Mouse (Mus musculus) heart, embryonic 16.5 days (tissue): ENCODE measurements at regions not wholly inside any gene's neighbourhood (a gene's known extent, or its start where the extent isn't known, plus 50 kb on each side); places are given as distances from the start of the nearest gene placed in this dataset.

Experiments used
- ATAC-seq: fragments of 200-750 bp; cut with Nextera tagmentation; replicated peaks from 2 replicates; pipeline ENCODE4 v1.8.0; 2017; ENCODE audit warnings: moderate number of reproducible peaks; ENCODE audit not compliant: insufficient read depth, low FRiP score; ENCODE audit errors: extremely low read depth
- H3K27ac ChIP-seq: fragments of 300-500 bp; sonication (generic); 2 replicates; pipeline ENCODE4 v1.5.1; 2014; ENCODE audit warnings: mild to moderate bottlenecking, low read length, control low read depth, moderate library complexity
- H3K27me3 ChIP-seq: fragments of 300-500 bp; sonication (generic); 2 replicates; pipeline ENCODE4 v1.6.1; 2014; ENCODE audit warnings: low read length, mixed read lengths; ENCODE audit not compliant: control insufficient read depth, insufficient read depth
- H3K36me3 ChIP-seq: fragments of 300-500 bp; sonication (generic); 2 replicates; pipeline ENCODE4 v1.6.1; 2014; ENCODE audit not compliant: control insufficient read depth, insufficient read depth
- H3K4me1 ChIP-seq: fragments of 300-500 bp; sonication (generic); 2 replicates; pipeline ENCODE4 v1.6.1; 2014; ENCODE audit warnings: low read length, mixed read lengths; ENCODE audit not compliant: control insufficient read depth, insufficient read depth
- H3K4me2 ChIP-seq: fragments of 300-500 bp; sonication (generic); 2 replicates; pipeline ENCODE4 v1.6.1; 2014; ENCODE audit warnings: low read depth, mild to moderate bottlenecking, control low read depth, low read length
- H3K4me3 ChIP-seq: fragments of 300-500 bp; sonication (generic); 2 replicates; pipeline ENCODE4 v1.5.1; 2014; ENCODE audit warnings: mild to moderate bottlenecking, control low read depth, low read length
- H3K9ac ChIP-seq: fragments of 300-500 bp; sonication (generic); 2 replicates; pipeline ENCODE4 v1.6.1; 2014; ENCODE audit warnings: low read length, control low read depth
- H3K9me3 ChIP-seq: fragments of 300-500 bp; sonication (generic); replicated peaks from 2 replicates; pipeline ENCODE4 v1.6.1; 2016; ENCODE audit warnings: low read length; ENCODE audit not compliant: control insufficient read depth
- WGBS: fragments of 180-500 bp; shearing (Covaris S2); extraction: QIAGEN DNeasy Blood & Tissue Kit; methylation state at CpG from one replicate; pipeline ENCODE4 v1.1.7; 2014; 5-methylcytosine and 5-hydroxymethylcytosine counted together

- ATAC-seq: no peak
- no peaks in the 10 kb centered on the region for H3K27me3 ChIP-seq
Observed at GRCm38 (mm10) chr15:85650241-85650640, 68.0 kb upstream of the Wnt7b start.

GRCm38 (mm10) chr15:85651718-85652420, 69.6 kb upstream of the Wnt7b start:
- Histone ChIP-seq H3K4me3 (no peak overlapping the region), H3K36me3 (no peaks in the 10 kb centered on the region), H3K4me2 (no peak overlapping the region), H3K9me3 (no peaks in the 10 kb centered on the region), H3K27ac (no peak overlapping the region), H3K9ac (no peak overlapping the region), H3K4me1 (peaks cover 20% of the 10 kb centered on the region), H3K27me3 (no peaks in the 10 kb centered on the region)
- 83% methylated on average over 9 of the region's 9 CpGs for whole genome bisulfite sequencing
- ATAC-seq: no peak

More at GRCm38 (mm10) chr15:85650241-85650640, 68.0 kb upstream of the Wnt7b start:
- 70% methylated on average over 5 of the region's 5 CpGs for WGBS
- no peaks in the 10 kb centered on the region for H3K9me3 ChIP-seq
- H3K4me2 ChIP-seq: no peak overlapping the region
- H3K9ac ChIP-seq: no peak overlapping the region
- H3K4me1 ChIP-seq: peaks cover 31% of the 10 kb centered on the region
- H3K27ac ChIP-seq: no peak overlapping the region
- H3K4me3 ChIP-seq: no peak overlapping the region
- no peaks in the 10 kb centered on the region for H3K36me3 ChIP-seq

- Histone ChIP-seq H3K9ac (no peak overlapping the region), H3K4me1 (peaks cover 17% of the 10 kb centered on the region), H3K9me3 (no peaks in the 10 kb centered on the region), H3K27ac (peak overlapping the region; percentile 95; the same call in 1 of the 2 replicates), H3K27me3 (no peaks in the 10 kb centered on the region), H3K36me3 (no peaks in the 10 kb centered on the region), H3K4me3 (no peak overlapping the region), H3K4me2 (no peak overlapping the region)
- no peak for ATAC-seq
- 89% methylated on average over 5 of the region's 5 CpGs for WGBS
Observed at GRCm38 (mm10) chr15:85652431-85652830, 70.2 kb upstream of the Wnt7b start.

- H3K27ac ChIP-seq: peak overlapping the region; percentile 95
Observed at GRCm38 (mm10) chr15:85652871-85653337, 70.6 kb upstream of the Wnt7b start.

GRCm38 (mm10) chr15:85653421-85654401, 71.4 kb upstream of the Wnt7b start:
- H3K27ac ChIP-seq: peak overlapping the region; percentile 95
- peak; percentile 84 for ATAC-seq
- H3K36me3 ChIP-seq: no peaks in the 10 kb centered on the region
- peak overlapping the region; percentile 85 for H3K4me2 ChIP-seq
- peak overlapping the region; percentile 64 for H3K4me3 ChIP-seq
- H3K9me3 ChIP-seq: no peaks in the 10 kb centered on the region
- peaks cover 20% of the 10 kb centered on the region for H3K4me1 ChIP-seq
- 9% methylated on average over 32 of the region's 32 CpGs for WGBS
- peak overlapping the region; percentile 92 for H3K9ac ChIP-seq
- H3K27me3 ChIP-seq: no peaks in the 10 kb centered on the region

More at GRCm38 (mm10) chr15:85652871-85653337, 70.6 kb upstream of the Wnt7b start:
- Histone ChIP-seq H3K9me3 (no peaks in the 10 kb centered on the region), H3K4me3 (peak overlapping the region; percentile 64), H3K27me3 (no peaks in the 10 kb centered on the region), H3K36me3 (no peaks in the 10 kb centered on the region), H3K4me2 (peak overlapping the region; percentile 85), H3K9ac (peak overlapping the region; percentile 92), H3K4me1 (peaks cover 17% of the 10 kb centered on the region)
- 51% methylated on average over 9 of the region's 9 CpGs for WGBS
- ATAC-seq: no peak

GRCm38 (mm10) chr15:85654791-85655190, 72.5 kb upstream of the Wnt7b start:
- H3K27me3 ChIP-seq: no peaks in the 10 kb centered on the region; the same call in 1 of the 2 replicates
- H3K4me1 ChIP-seq: peaks cover 20% of the 10 kb centered on the region
- H3K9me3 ChIP-seq: no peaks in the 10 kb centered on the region
- ATAC-seq: no peak
- no peak overlapping the region for H3K4me3 ChIP-seq
- H3K9ac ChIP-seq: no peak overlapping the region
- H3K27ac ChIP-seq: peak overlapping the region; percentile 10; the same call in 1 of the 2 replicates
- H3K36me3 ChIP-seq: no peaks in the 10 kb centered on the region
- H3K4me2 ChIP-seq: peak overlapping the region; percentile 85; the same call in 1 of the 2 replicates
- 90% methylated on average over 3 of the region's 3 CpGs for WGBS

- Histone ChIP-seq H3K4me3 (no peak overlapping the region), H3K27me3 (peaks cover 3% of the 10 kb centered on the region; the same call in 1 of the 2 replicates), H3K9ac (no peak overlapping the region), H3K36me3 (no peaks in the 10 kb centered on the region), H3K4me1 (peaks cover 20% of the 10 kb centered on the region), H3K9me3 (no peaks in the 10 kb centered on the region), H3K27ac (no peak overlapping the region), H3K4me2 (no peak overlapping the region)
- no peak for ATAC-seq
- WGBS: 63% methylated on average over 6 of the region's 6 CpGs
Observed at GRCm38 (mm10) chr15:85655751-85656167, 73.5 kb upstream of the Wnt7b start.

GRCm38 (mm10) chr15:85656852-85657251, 74.6 kb upstream of the Wnt7b start:
- Histone ChIP-seq H3K27ac (no peak overlapping the region), H3K27me3 (peaks cover 7% of the 10 kb centered on the region), H3K9ac (no peak overlapping the region; the same call in 1 of the 2 replicates), H3K36me3 (no peaks in the 10 kb centered on the region), H3K4me3 (no peak overlapping the region), H3K4me1 (peaks cover 20% of the 10 kb centered on the region), H3K9me3 (no peaks in the 10 kb centered on the region), H3K4me2 (no peak overlapping the region)
- no peak for ATAC-seq
- WGBS: 83% methylated on average over 6 of the region's 6 CpGs
